Mouse (Mus musculus) CD8-positive naive resting alpha-beta T cell, adult 2 months (primary cell): ENCODE data around the gene Lmntd1.

Source experiments
- DNase-seq, 2 experiments: peaks; one replicate each; pipeline ENCODE4 v3.0.0; 2022; ENCODE audit warnings: low read depth in 2 of 2, low spot score in 2 of 2

Lmntd1 gene

DNA sequence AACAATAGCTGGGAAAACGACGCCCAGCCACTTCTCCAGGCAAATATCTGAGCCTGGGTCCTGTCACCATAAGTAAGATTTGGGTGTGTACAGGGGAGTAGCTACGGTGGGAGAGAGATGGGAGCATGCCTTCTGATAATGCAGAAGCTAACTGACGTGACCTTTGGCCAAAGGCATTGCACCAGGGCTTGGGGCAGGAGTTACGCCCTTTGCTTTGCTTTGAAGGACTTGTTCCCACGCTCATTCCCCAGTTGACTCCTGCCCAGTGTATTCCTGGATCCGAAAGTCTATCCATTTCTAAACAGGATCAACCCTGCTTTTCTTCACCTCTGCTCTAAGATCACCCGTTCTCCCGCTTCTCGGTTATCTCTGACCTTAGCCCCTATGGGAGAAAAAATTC, 178.4 kb downstream of the Lmntd1 start:
- DNase-seq, result no peak

DNA sequence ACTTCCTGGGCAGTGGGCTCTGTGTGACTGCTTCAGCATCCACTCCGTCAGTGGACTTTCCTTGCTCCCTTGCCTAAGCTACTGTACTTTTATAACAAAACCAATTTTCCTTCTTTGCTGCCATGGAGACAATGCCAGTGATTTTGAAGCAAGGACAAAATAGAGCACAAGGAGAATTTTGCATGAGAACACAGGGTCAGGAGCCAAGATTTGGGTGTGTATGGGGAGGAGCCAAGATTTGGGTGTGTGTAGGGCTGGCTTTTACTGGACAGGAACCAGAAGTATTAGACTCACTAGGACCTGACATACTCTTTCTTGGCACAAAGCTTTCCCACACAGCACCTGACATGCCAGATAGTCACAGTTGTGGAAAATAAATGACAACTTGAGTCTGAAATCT, 179.0 kb downstream of the Lmntd1 start:
- DNase-seq, result no peak

DNA sequence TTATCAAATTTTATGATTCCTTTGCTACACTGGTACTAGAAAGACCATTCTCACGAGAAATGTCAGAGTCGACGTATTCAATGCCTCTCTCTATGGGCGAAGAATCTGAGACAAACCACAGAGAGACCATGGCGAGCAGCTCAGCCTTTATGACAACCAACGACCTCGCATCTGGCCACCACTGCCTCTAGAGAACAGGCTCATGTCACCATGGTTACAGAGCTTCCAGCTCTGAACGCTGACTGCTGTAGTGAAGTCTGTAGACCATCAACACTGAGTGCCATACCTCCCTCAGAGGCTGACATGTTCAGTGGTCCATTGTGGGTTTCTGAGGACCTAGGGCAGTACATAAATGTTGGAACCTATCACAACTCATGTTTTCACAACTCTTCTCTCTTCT, 180.2 kb downstream of the Lmntd1 start:
- no peak for DNase-seq

DNA sequence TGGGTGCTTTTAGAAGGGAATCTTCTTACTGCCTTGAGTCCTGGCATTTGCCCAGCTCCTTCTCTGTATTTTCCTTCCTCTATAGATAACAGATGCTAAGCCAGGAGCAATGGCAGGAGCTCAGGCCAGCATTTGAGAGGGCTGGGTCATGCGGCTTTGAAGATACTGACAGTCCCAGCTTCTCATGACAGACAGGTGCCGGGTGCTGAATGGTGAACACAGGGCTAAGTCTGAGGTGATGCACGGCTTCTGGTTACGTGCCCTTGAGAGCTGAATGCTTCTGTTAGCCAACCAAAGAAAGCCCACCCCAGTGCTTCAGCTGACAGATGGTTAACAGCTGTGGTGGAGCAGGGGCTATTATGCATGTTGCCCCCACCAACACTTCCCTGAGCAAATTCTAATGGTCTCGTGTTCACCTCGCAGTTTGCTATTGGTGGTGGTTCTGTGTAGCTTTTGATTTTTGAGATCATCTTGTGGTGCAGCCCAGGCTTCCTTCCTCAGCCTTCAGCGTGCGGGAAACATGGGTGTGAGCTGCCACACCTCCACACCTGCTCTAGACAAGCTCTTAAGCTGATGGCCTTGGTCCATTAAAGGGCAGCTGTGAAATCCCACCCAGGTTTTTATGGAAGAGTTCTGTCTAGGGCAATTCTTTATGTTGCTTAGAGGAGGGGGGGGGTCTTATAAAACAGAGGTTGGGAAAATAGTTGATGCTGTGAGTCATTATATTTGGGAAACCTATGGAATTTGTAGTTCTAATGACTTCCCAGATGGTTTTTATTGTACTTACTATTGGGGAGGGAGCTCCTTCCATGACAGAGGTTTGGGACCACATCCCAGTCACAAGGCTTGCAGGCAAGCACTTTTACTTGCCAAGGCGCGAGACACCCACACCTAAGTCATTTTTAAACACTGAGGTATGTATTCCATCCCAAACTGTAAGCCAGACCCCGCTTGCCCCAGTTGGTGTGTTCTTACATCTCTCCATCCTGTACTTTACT, 181.1 kb downstream of the Lmntd1 start:
- no peak for DNase-seq

DNA sequence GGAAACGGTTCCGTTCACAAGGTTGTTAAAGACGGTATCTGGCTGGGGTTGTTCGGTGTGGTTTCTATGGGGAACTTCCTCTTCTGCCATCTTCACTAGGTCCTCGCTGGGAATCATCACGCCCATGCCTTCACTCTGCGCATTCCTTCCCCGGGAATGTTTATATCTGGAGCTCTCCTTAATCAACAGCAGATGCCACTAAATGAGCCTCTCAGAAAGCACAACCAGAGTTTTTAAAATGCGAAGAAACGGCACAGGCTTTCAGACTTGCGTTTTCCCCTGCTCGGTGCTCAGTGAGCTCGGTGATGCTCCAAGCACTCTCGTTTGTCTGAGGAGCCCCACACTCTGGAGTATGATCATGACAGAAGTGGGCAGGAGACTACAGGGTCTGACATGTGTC, 182.4 kb downstream of the Lmntd1 start:
- no peak for DNase-seq

DNA sequence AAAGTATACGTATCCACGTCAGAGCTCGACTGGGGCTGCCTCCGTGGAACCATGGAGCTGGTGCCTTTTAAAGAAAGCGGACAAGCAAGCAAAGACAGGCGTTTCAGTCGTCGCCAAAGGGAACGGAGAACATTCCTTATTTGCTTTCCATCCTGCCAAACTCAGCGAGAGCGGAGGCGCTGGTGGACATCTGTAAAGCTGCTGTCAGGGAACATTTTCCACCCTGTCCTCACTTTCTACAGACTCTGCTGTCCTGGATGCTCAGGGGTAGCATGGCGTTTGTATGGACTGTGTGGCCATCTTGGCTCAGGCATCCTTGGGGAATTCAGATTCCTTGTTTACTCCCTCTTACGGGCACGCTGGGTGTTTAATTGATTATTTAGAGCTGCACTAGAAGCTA, 186.7 kb downstream of the Lmntd1 start:
- no peak for DNase-seq

DNA sequence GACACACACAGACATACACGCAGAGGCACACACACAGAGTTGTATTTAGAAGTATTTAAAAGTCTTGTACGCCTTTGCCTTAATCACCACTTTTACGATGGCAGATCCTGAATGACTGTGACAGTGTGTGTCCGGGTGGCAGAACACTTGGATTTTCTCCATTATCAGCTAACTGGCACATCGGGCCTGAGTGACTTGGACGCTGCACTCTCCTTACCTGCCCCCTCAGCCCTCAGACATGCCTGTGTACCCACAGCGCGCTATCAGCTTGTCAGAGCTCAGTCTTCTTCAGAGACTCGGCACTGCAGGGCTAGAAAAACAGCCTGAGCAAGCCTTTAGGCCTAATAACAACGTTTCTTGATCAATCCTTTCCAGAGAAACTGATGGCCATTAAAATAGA, 187.6 kb downstream of the Lmntd1 start:
- DNase-seq, result no peak

DNA sequence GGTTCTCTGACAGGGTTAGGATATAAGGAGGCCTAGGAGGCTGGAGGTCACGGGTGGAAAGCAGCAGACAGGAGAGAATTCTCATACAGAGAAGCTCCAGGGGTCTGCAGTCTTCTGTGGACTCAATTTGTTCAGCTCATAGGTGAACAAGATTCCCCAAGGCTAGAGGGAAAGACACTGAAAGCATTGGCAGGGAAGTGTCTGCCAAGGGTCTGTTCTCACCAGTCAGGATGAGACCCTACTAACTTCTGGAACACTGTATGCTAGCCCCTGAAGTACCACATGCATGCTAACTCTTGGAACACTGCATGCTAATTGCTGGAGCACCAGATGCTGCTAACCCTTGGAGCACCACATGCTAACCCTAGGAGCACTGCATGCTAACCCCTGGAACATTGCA, 190.0 kb downstream of the Lmntd1 start:
- no peak for DNase-seq

DNA sequence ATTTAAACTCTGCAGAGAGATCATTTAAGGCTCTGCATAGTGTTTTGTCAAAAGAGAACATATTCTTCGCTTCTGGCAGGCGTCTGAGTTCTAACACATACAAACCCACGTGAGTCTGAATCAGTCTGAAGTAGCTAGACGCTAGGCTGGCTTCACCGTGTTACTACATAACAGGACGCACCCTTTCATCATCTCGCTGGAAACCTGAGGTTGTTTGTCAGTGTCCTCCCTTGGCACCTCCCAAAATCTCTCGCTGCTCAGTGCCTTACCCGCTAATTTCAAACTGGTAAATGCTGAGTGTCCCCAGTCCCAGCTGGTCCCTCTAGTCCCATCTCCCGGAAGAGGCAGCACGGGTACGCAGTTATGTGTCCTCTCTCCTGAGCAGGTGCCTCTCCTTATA, 190.6 kb downstream of the Lmntd1 start:
- DNase-seq, result no peak

DNA sequence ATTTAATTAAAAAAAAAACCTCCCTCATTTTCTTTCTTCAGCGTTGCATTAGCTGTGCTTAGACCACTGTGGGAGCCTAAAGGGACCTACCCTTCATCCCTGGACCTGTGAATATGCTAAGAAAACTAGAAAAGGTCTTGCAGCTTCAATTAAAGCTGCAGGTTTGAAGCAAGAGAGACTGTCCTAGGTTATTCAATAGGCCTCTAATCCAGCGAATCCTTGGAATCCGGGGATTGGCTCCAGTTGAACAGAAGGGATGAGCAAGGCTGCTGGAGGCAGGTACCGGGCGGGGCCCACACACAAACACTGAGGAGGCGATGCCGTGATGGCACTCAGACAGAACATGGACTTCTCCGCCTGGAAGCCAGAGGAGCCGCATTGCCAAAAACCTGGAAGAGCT, 192.5 kb downstream of the Lmntd1 start:
- no peak for DNase-seq

DNA sequence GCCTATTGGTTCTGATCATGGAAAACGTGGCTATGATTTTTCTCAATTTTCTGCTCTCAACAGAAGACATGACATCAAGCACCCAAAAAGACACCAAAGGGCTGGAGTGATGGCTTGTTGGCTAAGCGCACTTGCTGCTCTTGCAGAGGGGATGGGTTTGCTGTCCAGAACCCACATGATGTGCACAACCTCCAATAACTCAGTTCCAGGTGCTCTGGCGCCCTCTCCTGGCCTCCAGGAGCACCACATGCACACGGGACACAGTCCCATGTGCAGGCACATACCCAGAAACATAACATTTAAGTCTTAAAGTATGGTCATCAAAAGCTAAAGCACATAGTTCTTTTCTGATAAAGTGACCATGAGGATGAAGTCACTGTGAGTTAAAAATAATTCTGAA, 193.7 kb downstream of the Lmntd1 start:
- no peak for DNase-seq

DNA sequence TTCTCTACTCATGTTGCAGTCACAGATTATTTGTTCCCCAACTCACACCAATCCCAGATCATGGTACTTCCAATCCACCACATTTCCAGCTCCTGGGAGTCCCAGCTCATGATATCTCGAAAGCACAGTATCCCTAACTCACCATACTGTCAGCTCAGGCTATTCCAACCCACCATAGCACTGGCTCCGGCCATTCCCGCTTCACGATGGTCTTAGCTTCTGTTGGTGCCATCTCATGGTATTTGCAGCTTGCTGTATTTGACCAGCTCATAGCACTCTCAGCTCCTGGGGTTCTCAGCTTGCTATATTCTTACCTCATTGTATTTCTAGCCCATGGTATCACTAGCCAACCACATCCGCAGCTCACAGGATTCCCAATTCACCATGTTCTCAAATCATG, 195.3 kb downstream of the Lmntd1 start:
- no peak for DNase-seq

DNA sequence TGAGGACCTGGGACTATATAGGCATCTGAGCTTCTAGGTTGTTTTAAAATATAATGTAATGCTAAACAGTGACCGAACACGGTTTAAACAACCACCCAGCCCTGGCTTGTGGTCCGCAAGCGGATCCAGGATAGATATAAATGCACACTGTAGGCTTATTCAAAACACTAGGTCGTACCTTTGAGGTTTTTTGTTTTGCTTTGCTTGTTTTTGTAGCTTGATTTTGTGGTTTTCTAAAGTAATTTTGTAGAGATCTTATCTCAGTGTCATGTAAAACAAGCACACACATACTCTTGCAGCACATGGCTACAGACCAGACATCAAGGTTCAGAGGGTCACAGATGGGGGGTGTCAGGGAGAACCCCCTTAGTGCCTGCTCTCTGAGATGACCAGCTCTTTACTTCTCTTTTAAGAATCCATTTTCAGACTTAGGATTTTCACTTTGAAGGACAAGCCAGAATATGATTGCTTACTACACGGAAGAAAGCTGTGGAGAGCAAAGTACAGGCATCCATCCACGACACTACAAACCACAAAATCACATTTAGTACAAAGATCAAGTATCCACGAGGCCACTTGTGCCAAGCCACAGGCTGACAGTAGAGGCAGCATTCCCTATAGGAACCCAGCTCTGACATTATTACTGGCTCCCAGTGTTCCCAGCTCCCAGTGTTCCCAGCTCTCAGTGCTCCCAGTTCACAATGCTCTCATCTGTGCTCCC, 196.2 kb downstream of the Lmntd1 start:
- peak in 1 of 2 experiments; percentile 22 for DNase-seq

DNA sequence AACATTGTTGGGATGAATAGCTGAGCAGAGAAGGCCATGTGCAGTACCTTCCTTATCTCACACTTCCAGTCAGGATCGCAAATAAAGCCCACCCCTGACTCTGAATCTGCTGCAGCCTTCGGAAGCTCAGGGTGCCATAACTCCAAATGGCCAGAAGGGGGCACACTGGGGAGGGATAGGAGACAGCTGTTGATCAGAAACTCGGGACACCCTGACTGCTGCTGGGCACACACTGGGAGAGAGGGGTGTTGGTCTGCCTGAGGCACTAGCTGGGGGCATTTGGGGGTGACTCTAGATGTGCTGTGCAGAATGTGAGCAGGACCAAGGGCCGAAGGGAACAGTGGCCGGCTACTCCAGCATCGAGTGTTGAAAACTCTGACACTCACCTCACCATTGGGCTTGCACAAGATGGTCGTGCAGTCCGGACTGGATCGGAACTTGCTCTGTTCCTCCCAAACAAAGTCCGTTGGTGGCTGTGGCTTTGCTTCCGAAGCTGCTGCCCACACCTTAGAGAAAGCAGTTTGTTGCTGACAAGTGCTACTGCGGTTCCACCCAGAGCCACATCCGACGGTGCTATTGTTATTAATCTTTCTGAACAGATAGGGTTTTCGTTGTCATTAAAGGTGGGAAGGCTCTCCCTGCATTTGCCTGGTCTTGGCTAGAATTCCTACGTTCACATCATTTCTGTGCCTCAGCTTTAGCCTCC, 197.0 kb downstream of the Lmntd1 start:
- DNase-seq, result peak; percentile 21 to 41

DNA sequence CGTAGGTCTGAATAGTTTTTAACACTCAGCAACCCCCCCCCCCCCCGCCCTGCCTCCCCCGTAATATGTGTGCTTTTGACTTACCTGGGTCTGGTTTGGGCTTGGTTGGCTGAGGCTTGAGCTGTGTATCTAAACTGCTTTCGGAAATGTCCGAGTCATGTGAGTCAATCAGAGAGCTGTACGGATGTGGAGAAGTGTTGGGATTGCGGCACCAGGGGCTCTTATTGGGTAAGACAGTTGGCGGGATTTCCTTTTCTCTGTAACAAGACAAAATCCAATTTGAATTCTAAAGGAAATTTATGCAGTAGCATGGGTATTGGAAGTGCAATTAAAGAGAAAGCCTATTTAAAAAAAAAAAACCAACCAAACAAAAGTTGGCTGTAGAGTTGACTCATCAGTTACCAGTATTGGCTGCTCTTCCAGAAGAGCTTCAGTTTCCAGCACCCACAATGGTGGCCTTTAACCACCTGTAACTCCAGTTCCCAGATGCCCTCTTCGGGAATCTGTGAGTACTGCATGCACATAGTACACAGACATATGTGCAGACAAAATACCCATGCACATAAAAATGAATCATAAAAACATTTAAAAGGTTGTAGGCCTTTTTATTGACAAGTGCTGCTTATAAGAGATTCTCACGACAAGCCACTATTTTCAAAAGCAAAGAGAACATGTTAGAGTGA, 209.6 kb downstream of the Lmntd1 start:
- no peak for DNase-seq

DNA sequence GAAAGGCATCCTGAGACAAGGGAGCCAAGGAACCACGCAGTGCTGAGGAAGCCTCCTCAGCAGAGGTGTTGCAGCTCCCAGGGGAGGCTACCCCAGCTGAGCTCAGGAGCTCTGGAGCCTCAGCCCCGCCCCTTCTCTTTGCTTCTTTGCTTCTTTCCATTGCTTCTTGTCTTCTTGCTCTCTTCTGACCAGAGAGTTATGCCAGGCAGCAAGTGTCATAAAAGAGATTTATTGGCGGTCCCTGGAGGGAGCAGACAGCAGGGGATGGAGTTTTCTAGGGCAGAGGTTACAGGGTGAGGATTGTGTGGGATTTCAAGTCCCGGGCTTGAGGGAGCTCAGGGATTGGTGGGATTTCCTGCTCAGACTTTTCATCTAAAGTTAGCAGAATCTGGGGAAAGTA, 213.0 kb downstream of the Lmntd1 start:
- DNase-seq, result no peak

DNA sequence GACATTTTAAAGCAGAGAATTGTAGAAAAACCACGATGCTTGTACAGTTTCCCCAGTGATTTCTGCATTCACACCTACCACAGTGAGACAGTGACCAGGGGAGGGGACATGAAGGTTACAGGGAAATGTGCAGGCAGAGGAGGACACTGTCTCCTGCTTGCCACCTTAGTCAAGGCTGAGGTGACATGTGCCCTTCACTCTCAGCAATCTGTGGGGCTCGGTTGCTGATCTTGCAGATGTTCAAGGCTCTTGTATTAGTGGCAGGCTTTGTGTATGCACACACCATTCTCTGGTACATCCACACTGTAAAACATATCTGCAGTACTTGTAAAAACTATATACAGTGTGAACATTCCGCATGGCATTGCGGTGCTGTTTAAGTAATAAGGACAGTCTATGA, 216.2 kb downstream of the Lmntd1 start:
- DNase-seq, result no peak

DNA sequence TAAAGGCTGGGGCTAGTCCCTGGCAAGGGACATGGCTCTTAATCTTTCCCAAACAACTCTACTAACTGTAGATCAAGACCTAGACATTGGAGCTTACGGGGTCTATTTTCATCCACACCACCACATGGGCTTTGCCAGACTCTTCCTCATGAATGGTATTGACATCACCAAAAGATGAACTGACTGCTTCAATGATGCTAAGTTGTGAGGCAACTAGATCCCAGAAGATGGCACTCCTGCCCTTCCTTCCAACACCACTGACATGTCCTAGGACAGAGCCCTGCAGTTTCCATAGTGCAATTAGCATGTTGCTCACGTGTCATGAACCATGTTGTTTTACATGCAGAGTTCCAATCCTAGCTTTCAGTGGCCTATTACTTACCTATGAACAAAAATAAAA, 217.6 kb downstream of the Lmntd1 start:
- no peak for DNase-seq

DNA sequence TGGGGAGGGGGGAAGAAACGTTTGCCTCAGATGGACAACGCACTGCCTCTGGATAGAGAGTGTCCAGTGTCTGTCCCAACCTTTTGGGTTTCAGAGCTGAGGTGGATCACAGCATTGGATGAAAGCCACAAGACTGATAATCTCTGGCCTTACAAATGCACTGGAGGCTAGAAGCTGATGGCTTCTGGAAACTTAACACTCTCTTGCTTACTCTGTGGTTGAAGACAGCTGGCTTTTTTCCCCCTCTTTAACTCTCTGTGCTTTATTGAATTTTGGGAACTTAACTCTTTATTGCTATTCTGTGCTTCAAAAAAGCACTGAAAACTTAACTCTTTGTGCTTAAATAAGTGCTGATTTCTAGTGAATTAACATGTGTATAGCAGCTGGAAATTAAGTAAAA, 223.7 kb downstream of the Lmntd1 start:
- no peak for DNase-seq

DNA sequence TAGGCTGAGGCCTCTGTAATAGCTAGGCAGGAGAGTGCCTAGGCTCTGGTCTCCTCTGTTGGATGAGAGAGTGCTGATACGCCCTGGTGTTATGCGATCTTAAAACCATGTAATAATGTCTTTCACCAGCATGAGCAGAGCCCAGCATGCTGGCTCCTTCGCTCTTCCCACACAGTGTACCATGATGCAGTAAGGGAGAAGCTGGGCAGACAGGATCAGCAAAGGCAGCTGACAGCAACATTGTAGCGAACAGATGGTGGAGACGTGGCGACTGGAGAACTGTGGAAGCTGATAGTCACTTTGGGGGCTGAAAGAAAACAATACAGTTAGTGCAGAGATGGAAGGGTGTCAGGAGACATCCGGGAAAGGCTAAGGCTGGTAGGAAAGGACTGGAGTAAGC, 224.2 kb downstream of the Lmntd1 start:
- no peak for DNase-seq

DNA sequence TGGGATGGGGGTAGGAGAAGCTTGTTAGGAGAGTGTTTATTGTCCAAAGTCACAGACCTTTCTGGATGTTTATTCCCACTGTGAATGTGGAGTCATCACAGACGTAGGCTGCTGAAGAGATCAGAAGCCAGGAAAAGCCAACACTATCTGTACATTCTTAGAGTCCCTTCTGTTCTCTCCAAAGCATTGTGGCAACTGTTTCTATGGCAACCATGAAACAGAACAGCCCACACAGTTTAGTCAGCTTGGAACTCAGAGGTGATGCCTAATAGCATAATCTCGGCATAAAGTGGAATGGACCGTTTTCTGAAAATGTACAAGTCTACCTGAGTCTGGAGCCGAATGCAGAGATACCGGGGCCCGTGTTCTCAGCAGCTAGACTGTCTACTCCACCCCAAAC, 226.7 kb downstream of the Lmntd1 start:
- DNase-seq, result no peak
